Mouse (Mus musculus): ENCODE results near the gene Megf8.

GRCm38 (mm10) chr7:25278341-25279075 lies 38.5 kb upstream of the Megf8 start:
- TF ChIP-seq TCF12 (IDR thresholded peaks at IDR 0.05; ENCODE audit: insufficient read depth, poor library complexity, severe bottlenecking) (no peak), POLR2A (IDR thresholded peaks at IDR 0.05; ENCODE audit: insufficient read length, low read depth) (peak; percentile 62), MAX (IDR thresholded peaks at IDR 0.05; ENCODE audit: low read depth) (no peak), POLR2AphosphoS2 (IDR thresholded peaks at IDR 0.05; ENCODE audit: insufficient read length, low read depth) (peak; percentile 28)
